Mouse (Mus musculus): Measurements from ENCODE around the gene Hoxd11.

Hoxd11 gene

DNA sequence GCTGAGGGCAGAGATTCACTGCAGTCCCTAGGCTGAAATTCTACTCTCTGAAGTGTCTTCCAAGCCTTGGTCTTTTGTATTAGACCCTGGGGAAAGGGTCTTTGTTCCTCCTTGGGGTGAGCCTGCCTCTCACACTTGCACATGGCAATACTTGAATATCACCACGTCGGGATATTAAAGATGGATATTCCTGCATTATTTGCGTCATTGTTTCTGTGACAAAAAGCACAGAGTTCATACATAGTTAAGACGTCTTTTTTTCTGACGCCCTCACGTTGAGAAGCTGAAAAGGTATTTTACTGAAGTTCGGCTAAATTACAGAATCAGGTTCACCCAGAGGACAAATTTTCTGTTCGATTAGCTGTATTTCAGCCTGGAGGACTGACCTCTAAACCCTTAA lies 51.0 kb downstream of the Hoxd11 start:
- no peak for DNase-seq (ENCODE audit: low read depth, low spot score)

- DNase-seq (ENCODE audit: low read depth, low spot score), result no peak
Observed at GRCm38 (mm10) chr2:74731055-74731454, 51.7 kb downstream of the Hoxd11 start.

DNA sequence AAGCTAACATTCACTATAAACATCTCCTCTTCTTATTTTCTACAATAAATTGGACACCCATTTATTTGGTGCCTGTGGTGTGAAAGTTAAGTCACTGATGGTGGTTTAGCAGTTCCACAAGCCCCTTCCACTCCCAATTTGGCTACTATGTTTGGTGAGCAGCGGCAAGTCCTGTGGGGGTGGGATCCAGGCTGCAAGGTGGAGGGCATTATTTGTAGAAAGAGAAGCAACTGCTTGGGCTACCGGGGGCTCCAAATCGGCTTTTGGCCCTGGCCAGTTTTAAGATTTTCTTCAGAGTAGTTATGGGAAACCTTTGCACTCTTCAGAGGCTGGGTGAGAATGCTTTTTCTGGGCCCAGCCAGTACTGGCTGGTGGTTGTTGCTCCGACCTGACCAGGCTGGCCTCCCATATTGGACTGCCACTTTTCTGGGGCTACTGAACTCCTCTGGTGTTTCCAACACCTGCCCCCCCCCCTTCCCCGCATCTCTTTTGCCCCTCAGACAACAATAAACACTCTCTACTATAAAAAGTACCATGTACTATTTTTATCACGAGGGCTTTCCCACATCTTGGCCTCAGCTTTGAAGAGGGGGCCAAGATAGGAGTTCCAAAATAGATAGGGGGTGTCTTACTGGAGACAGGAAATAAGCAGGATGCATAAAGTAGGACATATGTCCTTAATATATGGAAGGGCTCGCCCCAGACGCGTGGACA lies 52.6 kb downstream of the Hoxd11 start:
- no peak for DNase-seq (ENCODE audit: low read depth, low spot score)

DNA sequence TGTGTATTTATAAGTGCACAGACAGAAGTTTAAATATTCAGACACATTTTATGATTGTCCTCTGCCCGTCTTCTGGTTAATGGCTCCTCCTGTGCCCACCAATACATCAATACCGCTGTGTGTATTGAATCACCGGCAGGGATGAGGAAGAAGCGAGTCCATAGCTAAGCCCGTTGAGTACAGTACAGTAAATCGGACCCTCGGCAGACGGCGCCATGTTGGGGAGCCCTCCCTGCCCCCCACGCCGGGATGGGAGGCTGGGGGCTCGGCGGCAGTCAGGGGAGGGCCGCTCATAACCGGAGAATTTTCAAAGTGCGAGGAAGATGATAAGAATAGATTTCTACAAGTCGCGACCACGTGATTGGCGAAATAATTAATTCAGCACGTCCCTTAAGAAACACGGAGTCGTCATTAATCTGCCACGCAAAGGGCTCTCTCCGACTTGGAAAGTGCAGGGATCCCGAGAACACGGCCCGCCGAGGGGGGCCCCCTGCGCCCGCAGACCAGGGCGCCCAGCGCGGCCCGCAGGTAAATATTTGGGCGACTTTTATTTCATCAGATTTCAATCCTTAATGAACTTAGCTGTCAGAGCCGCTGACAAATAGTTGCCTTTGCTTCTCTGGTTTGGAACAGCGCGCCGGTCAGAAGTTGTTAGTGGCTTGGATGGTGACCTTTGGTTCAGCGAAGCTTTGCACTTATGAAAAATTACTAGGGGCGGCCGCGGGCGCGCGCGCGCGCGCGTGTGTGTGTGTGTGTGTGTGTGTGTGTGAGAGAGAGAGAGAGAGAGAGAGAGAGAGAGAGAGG lies 53.4 kb downstream of the Hoxd11 start:
- DNase-seq (ENCODE audit: low read depth, low spot score), result no peak

- DNase-seq (ENCODE audit: low read depth, low spot score), result no peak
Observed at GRCm38 (mm10) chr2:74733317-74733661, 53.9 kb downstream of the Hoxd11 start.

DNA sequence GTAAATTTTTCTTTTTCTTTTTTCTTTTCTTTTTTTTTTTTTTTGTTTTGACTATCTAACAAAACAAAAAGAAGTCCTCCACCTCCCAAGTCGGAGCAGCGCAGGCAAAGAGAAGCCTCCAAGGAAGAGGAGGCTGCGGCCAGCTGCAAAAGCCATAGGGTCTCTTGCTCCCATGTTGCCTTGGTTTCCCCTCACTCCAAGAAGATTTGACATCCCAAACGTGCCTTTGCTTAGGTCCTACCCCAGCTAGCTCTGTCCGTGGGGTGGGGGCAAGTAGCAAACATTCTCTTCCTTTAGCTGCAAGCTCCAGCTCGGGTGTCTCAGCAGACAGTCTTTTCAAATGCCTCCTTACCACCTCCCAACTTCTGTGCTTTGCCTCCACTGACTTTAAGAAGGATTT lies 54.4 kb downstream of the Hoxd11 start:
- no peak for DNase-seq (ENCODE audit: low read depth, low spot score)

DNA sequence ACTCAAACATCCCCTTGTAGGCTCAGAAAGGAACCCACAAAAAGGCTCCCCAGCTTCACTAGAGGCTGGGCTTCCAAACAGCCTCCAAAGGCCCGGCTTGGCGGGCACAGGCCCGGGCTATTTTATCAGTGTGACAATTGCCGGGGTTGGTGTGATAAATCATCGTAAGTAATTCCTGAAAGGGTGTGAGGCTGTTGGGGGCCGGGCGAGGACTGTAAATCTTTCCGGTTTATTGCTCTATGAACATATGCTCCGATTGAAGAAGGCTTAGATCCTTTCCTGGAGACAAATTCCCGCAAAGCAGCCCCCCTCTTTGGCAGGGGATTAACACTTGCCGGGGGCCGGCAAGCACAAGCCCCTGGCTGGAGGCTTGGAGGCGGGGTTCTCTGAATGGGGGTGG lies 55.1 kb downstream of the Hoxd11 start:
- DNase-seq (ENCODE audit: low read depth, low spot score), result no peak

GRCm38 (mm10) chr2:74734996-74735811 lies 55.8 kb downstream of the Hoxd11 start:
- DNase-seq (ENCODE audit: low read depth, low spot score), result no peak

DNA sequence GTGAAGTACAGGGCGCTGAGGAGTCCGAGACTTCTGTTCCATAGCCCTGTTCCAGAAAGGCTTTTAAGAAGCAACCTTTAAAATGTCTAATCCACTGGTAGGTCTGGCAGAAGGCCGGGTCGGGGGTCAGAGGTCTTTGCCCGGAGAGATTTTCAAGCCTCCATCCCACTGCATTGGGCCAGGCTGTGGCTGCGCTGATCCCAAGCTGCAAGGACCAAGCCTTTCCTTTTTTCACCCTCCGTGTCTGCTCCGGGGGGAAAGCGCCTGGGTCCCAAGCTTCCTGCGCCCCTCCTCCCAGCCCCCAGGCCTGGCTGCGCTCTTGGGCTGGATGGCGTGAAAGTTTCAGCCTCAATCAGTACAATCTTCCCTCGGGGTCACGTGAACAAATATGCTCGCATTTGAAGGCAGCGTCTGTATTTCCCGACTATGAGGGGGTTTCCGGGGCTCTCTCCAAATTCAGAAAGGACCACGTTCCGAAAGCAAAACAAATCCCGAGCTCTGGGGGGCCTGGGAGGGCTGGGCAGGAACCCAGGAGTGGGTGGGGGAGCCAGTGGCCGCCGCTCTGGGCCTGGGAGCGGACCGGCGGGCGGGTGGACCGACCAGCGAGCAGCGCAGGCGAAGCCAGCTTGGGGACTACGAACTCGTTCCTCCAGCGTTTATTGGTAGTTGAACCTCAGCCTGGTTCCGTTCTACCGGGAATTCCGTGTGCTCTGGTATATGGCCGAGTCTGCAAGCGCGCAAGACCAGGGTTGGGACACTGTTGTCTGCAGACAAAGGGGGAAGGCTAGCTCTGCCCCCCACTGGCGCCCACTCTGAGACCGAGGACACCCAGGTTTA lies 56.7 kb downstream of the Hoxd11 start:
- DNase-seq (ENCODE audit: low read depth, low spot score), result no peak
